Mouse (Mus musculus) heart, adult 2 months (tissue): ENCODE results near the gene Tspan14. TPM values are rescaled to one million over a fixed set of nuclear protein-coding genes. Genes with fewer than 3 reads are reported as not detected.
A peak's percentile ranks its signal among the peaks of the same experiment; 100 is the strongest.

Source experiments
- DNase-seq, 2 experiments: peaks; one replicate each; pipeline ENCODE4 v3.0.0; 2021
- H3K27ac ChIP-seq: fragments of 200-600 bp; 2 replicates; pipeline ENCODE4 v1.8.1; 2022
- H3K27me3 ChIP-seq: fragments of 200-500 bp; 2 replicates; pipeline ENCODE4 v1.6.1; 2012; ENCODE audit warnings: mild to moderate bottlenecking, low read length, inconsistent platforms, mixed read lengths; ENCODE audit not compliant: control insufficient read depth, insufficient read depth
- H3K36me3 ChIP-seq: fragments of 200-500 bp; 2 replicates; pipeline ENCODE4 v1.6.1; 2012; ENCODE audit warnings: low read length, inconsistent platforms; ENCODE audit not compliant: control insufficient read depth, insufficient read depth
- H3K4me1 ChIP-seq: fragments of 200-500 bp; 2 replicates; pipeline ENCODE4 v1.6.1; 2011; ENCODE audit warnings: low read length; ENCODE audit not compliant: control insufficient read depth, insufficient read depth
- H3K4me3 ChIP-seq: fragments of 200-600 bp; 2 replicates; pipeline ENCODE4 v1.8.1; 2022
- H3K79me2 ChIP-seq: fragments of 200-500 bp; replicated peaks from 2 replicates; pipeline ENCODE4 v1.6.1; 2012; ENCODE audit warnings: mild to moderate bottlenecking, inconsistent platforms, low read length, moderate library complexity, mixed read lengths; ENCODE audit not compliant: control insufficient read depth, insufficient read depth
- H3K9ac ChIP-seq: fragments of 200-500 bp; 2 replicates; pipeline ENCODE4 v1.6.1; 2012; ENCODE audit warnings: low read depth, mild to moderate bottlenecking, control low read depth, inconsistent platforms, low read length, mixed read lengths
- CTCF ChIP-seq: fragments of 200-600 bp; IDR thresholded peaks from 2 replicates; pipeline ENCODE4 v1.8.1; 2022; ENCODE audit warnings: antibody characterized with exemption, mild to moderate bottlenecking, moderate library complexity
- EP300 ChIP-seq: fragments of 200-500 bp; IDR thresholded peaks from 2 replicates; pipeline ENCODE4 v1.6.1; 2011; ENCODE audit warnings: low read depth, low read length, control low read depth; ENCODE audit not compliant: insufficient read depth
- POLR2A ChIP-seq: fragments of 200-500 bp; IDR thresholded peaks from 2 replicates; pipeline ENCODE4 v1.6.1; 2011; ENCODE audit warnings: mild to moderate bottlenecking, low read depth, low read length, control low read depth; ENCODE audit not compliant: insufficient read depth
- WGBS: fragments of 180-500 bp; shearing (Covaris S2); methylation state at CpG from one replicate; pipeline ENCODE4 v1.1.7; 2018; 5-methylcytosine and 5-hydroxymethylcytosine counted together
- intact Hi-C: fragments of 180-260 bp; cut with DNase I; formaldehyde crosslinking; loops from one replicate; pipeline ENCODE4 v1.15.1; 2025
- polyA plus RNA-seq: library from polyadenylated mRNA; depleted of rRNA; stranded (reverse); fragments of >200 nt; gene quantifications from 2 replicates; pipeline ENCODE4 v1.2.3, GENCODE M21; 2012
- total RNA-seq, 2 experiments: library from RNA; stranded (reverse); gene quantifications; 2 replicates each; pipeline ENCODE4 v1.2.3; 2021

The Tspan14 gene
- total and polyA plus RNA-seq, 3 experiments: 11.8 to 25.7 (median 18.6) TPM

GRCm38 (mm10) chr14:40957607-40958006 lies 9.0 kb downstream of the Tspan14 start:
- intact Hi-C loops: loop anchor here (2.0 kb wide), 1 partner anchor 33 kb away; no protein-coding TSS in a partner anchor
- Histone ChIP-seq H3K27me3 (no peaks in the 10 kb centered on the region), H3K4me1 (peaks cover 39% of the 10 kb centered on the region), H3K9ac (no peak overlapping the region), H3K4me3 (no peak overlapping the region), H3K79me2 (0 out of 2 replicates have a peak, but pooled peaks cover 3% of the 10 kb centered on the region), H3K36me3 (peaks cover 10% of the 10 kb centered on the region), H3K27ac (peak overlapping the region; percentile 93)
- DNase-seq: no peak
- TF ChIP-seq EP300 (no peak), CTCF (no peak), POLR2A (no peak)
- WGBS: 69% methylated on average over 3 of the region's 3 CpGs

- Histone ChIP-seq H3K79me2 (0 out of 2 replicates have a peak, but pooled peaks cover 3% of the 10 kb centered on the region), H3K4me3 (no peak overlapping the region), H3K27me3 (no peaks in the 10 kb centered on the region), H3K27ac (peak overlapping the region; percentile 93), H3K9ac (peak overlapping the region; percentile 19; the same call in 1 of the 2 replicates), H3K4me1 (peaks cover 37% of the 10 kb centered on the region), H3K36me3 (peaks cover 10% of the 10 kb centered on the region)
- DNase-seq: peak; percentile 64
- TF ChIP-seq EP300: 0 out of 2 replicates have a peak, but pooled peaks have one; percentile 40
- peak; percentile 72 for TF ChIP-seq POLR2A
- 0 out of 2 replicates have a peak, but pooled peaks have one; percentile 16 for TF ChIP-seq CTCF
- intact Hi-C loops: no loop called here
- WGBS: 38% methylated on average over 13 of the region's 13 CpGs
These were observed 10.1 kb downstream of the Tspan14 start for GRCm38 (mm10) chr14:40956252-40957146.

- DNase-seq: peak; percentile 48 to 62
These were observed 10.9 kb downstream of the Tspan14 start for GRCm38 (mm10) chr14:40955596-40956251.

GRCm38 (mm10) chr14:40955146-40955545 lies 11.5 kb downstream of the Tspan14 start:
- DNase-seq: no peak
- Histone ChIP-seq H3K27me3 (no peaks in the 10 kb centered on the region), H3K27ac (peak overlapping the region; percentile 63), H3K9ac (no peak overlapping the region), H3K4me1 (peaks cover 38% of the 10 kb centered on the region), H3K36me3 (peaks cover 10% of the 10 kb centered on the region), H3K79me2 (0 out of 2 replicates have a peak, but pooled peaks cover 3% of the 10 kb centered on the region), H3K4me3 (no peak overlapping the region)
- intact Hi-C loops: no loop called here
- WGBS: 54% methylated on average over 1 of the region's 1 CpGs
- TF ChIP-seq CTCF: no peak
- TF ChIP-seq POLR2A: no peak
- 0 out of 2 replicates have a peak, but pooled peaks have one; percentile 19 for TF ChIP-seq EP300

More at GRCm38 (mm10) chr14:40955596-40956251, 10.9 kb downstream of the Tspan14 start:
- Histone ChIP-seq H3K79me2 (0 out of 2 replicates have a peak, but pooled peaks cover 3% of the 10 kb centered on the region), H3K9ac (no peak overlapping the region), H3K4me3 (no peak overlapping the region), H3K36me3 (peaks cover 10% of the 10 kb centered on the region), H3K27me3 (no peaks in the 10 kb centered on the region), H3K27ac (peak overlapping the region; percentile 93), H3K4me1 (peaks cover 37% of the 10 kb centered on the region)
- 41% methylated on average over 10 of the region's 10 CpGs for WGBS
- intact Hi-C loops: no loop called here
- TF ChIP-seq EP300: no peak
- TF ChIP-seq CTCF: no peak
- no peak for TF ChIP-seq POLR2A

- Histone ChIP-seq H3K36me3 (peaks cover 7% of the 10 kb centered on the region), H3K4me1 (peaks cover 35% of the 10 kb centered on the region), H3K4me3 (no peak overlapping the region), H3K27ac (no peak overlapping the region), H3K79me2 (0 out of 2 replicates have a peak, but pooled peaks cover 3% of the 10 kb centered on the region), H3K9ac (no peak overlapping the region), H3K27me3 (no peaks in the 10 kb centered on the region)
- no peak for TF ChIP-seq CTCF
- TF ChIP-seq EP300: no peak
- no peak for TF ChIP-seq POLR2A
- no peak for DNase-seq
- WGBS: 82% methylated on average over 5 of the region's 5 CpGs
- intact Hi-C loops: no loop called here
These were observed 13.2 kb downstream of the Tspan14 start for GRCm38 (mm10) chr14:40953381-40953780.
